Mouse (Mus musculus) natural killer cell, adult 2 months (primary cell): ENCODE results near the gene Atp2a3.

Experiments used
- DNase-seq, 2 experiments: peaks; one replicate each; pipeline ENCODE4 v3.0.0; 2022; ENCODE audit warnings: low spot score in 2 of 2

The Atp2a3 gene

DNA sequence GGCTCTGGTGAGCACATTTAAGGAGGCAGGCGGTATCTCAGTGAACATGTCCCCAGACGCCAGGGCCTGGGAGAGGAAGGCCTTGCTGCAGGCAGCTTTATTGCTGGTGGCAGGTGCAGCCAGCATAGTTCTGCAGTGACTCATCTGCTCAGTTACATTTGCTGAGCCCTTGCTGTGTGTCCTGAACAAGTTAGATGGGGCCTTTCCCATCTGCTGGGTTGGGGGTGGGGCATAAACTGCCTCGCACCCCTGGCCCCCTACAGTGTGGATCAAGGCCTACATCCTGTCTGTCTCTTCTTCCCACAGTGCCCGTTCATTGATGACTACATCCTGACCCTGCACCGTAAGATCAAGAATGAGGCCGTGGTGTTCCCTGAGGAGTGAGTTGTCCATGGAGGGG lies 75.9 kb downstream of the Atp2a3 start:
- no peak for DNase-seq

DNA sequence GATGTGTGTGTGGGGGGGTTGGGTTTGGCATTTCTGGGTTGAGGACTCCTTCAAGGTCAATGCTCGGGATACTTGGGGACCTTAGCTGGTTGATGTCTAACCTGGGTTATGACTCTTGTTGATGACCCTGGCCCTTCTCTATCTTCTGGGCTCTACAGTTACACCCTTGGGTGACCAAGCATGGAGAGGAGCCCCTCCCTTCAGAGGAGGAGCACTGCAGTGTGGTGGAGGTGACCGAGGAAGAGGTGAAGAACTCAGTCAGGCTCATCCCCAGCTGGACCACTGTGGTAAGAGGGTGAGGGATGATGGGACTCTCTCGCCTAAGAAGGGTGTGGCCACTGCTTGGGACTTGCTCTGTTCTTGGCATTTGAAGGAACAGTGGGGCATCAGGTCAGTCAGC lies 76.7 kb downstream of the Atp2a3 start:
- no peak for DNase-seq

DNA sequence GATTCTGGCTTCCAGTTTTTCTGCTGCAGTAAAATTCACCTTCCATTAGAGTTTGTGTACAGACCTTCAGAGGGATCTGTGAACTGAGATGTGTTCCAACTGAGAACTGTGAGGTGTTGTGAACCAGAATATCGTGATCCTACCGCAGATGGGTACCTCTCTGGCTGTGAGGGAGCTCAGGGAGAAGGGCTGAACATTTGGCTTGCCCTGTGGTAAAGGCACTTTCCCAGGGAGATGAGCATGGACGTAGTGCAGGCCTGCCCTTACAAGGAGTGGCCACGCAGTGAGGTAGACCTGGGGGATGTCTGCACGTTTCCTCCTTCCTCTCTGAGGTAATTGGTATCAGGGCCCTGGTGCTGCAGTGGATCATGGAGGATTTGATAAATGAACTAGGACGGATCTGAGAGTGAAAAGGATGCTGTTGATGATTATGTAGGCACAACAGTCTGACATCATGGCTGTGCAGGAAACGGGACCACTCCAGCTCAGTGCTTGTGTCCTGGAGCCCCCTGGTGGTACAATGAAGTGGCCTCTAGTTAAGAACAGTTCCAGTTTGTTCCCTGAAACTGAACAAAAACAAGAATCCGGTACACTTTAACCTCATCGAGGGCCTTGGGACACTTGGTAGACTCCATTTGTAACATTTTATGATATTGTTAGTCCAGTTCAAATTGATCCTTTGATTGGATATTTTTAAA lies 78.3 kb downstream of the Atp2a3 start:
- DNase-seq: peak; percentile 27 to 64
